Mouse (Mus musculus) heart, postnatal 36 days (tissue): Measurements from ENCODE around the gene Mei1. TPM values are rescaled to one million over a fixed set of nuclear protein-coding genes. Genes with fewer than 3 reads are reported as not detected.

Source experiments
- DNase-seq, 2 experiments: peaks; one replicate each; pipeline ENCODE4 v3.0.0; 2021 to 2022
- intact Hi-C: fragments of 180-260 bp; cut with DNase I; formaldehyde crosslinking; loops from one replicate; pipeline ENCODE4 v1.15.1; 2025
- total RNA-seq, 2 experiments: library from RNA; stranded (reverse); gene quantifications; 2 replicates each; pipeline ENCODE4 v1.2.3; 2021

Mei1 gene
- total RNA-seq, 2 experiments from 2014 or later: not detected

- no peak for DNase-seq
- intact Hi-C loops: loop anchor here (5.0 kb wide), 1 partner anchor 39 kb away; the partner anchor contains the start of gene Ccdc134
Measured at GRCm38 (mm10) chr15:82166240-82167100, 96.7 kb downstream of the Mei1 start.

GRCm38 (mm10) chr15:82167201-82168168 lies 97.7 kb downstream of the Mei1 start:
- intact Hi-C loops: loop anchor here (5.0 kb wide), 1 partner anchor 40 kb away; the partner anchor contains the start of gene Ccdc134
- no peak for DNase-seq

- DNase-seq: no peak
- intact Hi-C loops: loop anchor here (5.0 kb wide), 1 partner anchor 42 kb away; the partner anchor contains the start of gene Ccdc134
Measured at GRCm38 (mm10) chr15:82169671-82170070, 99.9 kb downstream of the Mei1 start.

- DNase-seq: no peak
- intact Hi-C loops: no loop called here
Measured at GRCm38 (mm10) chr15:82170437-82171377, 100.9 kb downstream of the Mei1 start.

GRCm38 (mm10) chr15:82172648-82173047 lies 102.9 kb downstream of the Mei1 start:
- intact Hi-C loops: no loop called here
- no peak for DNase-seq

GRCm38 (mm10) chr15:82175091-82175490 lies 105.3 kb downstream of the Mei1 start:
- DNase-seq: no peak
- intact Hi-C loops: no loop called here

Other genes with a start within 250 kb of the Mei1 start
- gene Tob2, start 211.2 kb upstream of the Mei1 start, total RNA-seq: 100 to 1,000 TPM in 1 of 2 experiments, 10 to 100 TPM in 1; 74.9 to 130 TPM
- gene Phf5a, start 198.1 kb upstream of the Mei1 start, total RNA-seq: 10 to 100 TPM; 35.0 to 39.8 TPM
- 1,000 to 10,000 TPM; 2,177 to 2,250 TPM for gene Aco2, start 197.7 kb upstream of the Mei1 start, total RNA-seq
- gene Polr3h, start 143.8 kb upstream of the Mei1 start, total RNA-seq: 10 to 100 TPM in 1 of 2 experiments, 1 to 10 TPM in 1; 9.0 to 10.6 TPM
- gene Csdc2, start 133.2 kb upstream of the Mei1 start, total RNA-seq: 10 to 100 TPM; 72.5 to 86.4 TPM
- 10 to 100 TPM; 24.8 to 26.0 TPM for gene Pmm1, start 109.1 kb upstream of the Mei1 start, total RNA-seq
- not detected for gene 1700029P11Rik, start 89.5 kb upstream of the Mei1 start, total RNA-seq
- 10 to 100 TPM; 25.0 to 26.5 TPM for gene Xrcc6, start 82.2 kb upstream of the Mei1 start, total RNA-seq
- gene Desi1, start 36.1 kb upstream of the Mei1 start, total RNA-seq: 10 to 100 TPM; 26.9 to 30.9 TPM
- 10 to 100 TPM; 51.0 to 55.2 TPM for gene Snu13, start 22.4 kb upstream of the Mei1 start, total RNA-seq
- not detected for gene 4930407I10Rik, start 10.8 kb upstream of the Mei1 start, total RNA-seq
- gene Ccdc134, start 57.9 kb downstream of the Mei1 start, total RNA-seq: 1 to 10 TPM; 3.4 to 5.6 TPM
- 10 to 100 TPM; 17.4 to 19.5 TPM for gene Srebf2, start 77.2 kb downstream of the Mei1 start, total RNA-seq
- under 1 TPM; 0.14 to 0.19 TPM for gene Shisa8, start 142.8 kb downstream of the Mei1 start, total RNA-seq
- gene Tnfrsf13c, start 154.4 kb downstream of the Mei1 start, total RNA-seq: under 1 TPM; 0.28 to 0.30 TPM
- under 1 TPM; 0.42 to 0.51 TPM for gene Cenpm, start 174.8 kb downstream of the Mei1 start, total RNA-seq
- not detected for gene 1500009C09Rik, start 182.4 kb downstream of the Mei1 start, total RNA-seq
- gene Sept3, start 204.9 kb downstream of the Mei1 start, total RNA-seq: under 1 TPM; 0.35 to 0.36 TPM
- gene Wbp2nl, start 229.0 kb downstream of the Mei1 start, total RNA-seq: not detected